Mouse (Mus musculus): ENCODE results near the gene Ttc17. TPM values are rescaled to one million over a fixed set of nuclear protein-coding genes. Genes with fewer than 3 reads are reported as not detected.

Gene Ttc17
- polyA plus RNA-seq (2015; fragmentation: Illumina TruSeq; extraction: RNeasy Lipid Tissue Mini Kit (QIAGEN cat#74804); ENCODE audit: insufficient read depth, low replicate concordance): 37.0 TPM

DNA sequence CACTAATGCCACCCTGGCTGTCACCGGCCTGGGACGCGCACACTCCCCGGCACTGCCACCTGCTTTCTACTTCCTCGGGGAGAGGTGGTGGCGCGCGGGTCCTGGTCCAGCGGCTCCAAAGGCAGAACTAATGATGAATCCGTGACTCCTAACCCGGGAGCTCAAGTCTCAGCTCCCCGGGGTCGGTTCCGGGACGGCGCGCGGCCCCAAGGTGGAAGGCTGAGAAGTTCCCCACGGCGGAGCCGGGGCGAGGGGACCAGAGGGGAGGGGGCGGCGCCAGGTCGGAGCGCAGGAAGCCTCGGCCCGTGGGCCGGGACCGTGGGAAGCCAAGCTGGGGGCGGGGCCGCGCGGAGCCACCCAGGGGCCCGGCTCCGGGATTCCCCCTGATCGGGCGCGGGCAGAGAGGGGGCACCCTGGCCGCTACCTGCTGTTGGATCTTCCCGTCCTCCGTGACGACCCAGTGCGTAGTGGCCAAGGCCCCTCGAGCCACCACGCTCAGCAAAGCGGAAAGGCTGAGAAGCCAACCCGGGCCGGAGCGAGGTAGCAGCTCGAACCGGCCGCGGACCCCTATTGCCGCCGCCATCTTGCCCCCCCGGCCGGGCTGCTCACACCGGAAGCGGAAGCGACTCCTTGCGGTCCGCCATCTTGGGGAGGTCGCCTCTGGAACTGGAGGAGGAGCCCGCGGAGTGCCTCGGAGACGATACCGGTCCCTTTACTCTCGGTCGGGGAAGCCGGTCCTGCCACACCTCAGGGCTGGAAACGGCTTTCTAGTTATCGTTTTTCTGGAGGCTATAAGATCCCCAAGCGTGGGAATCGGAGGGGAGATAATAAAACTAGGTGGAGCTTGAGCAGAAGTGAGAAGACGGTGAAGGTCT, at the start of gene Ttc17:
Gene Ttc17, minus strand, starts transcription at position 607 of the 875 bp plus-strand sequence.

Other genes starting within 250 kb of the Ttc17 start
- 77.2 TPM for gene Hsd17b12, start 248.7 kb downstream of the Ttc17 start, polyA plus RNA-seq (2015; fragmentation: Illumina TruSeq; extraction: RNeasy Lipid Tissue Mini Kit (QIAGEN cat#74804); ENCODE audit: insufficient read depth, low replicate concordance)
- 116 TPM for gene Api5, start 31.4 kb upstream of the Ttc17 start, polyA plus RNA-seq (2015; fragmentation: Illumina TruSeq; extraction: RNeasy Lipid Tissue Mini Kit (QIAGEN cat#74804); ENCODE audit: insufficient read depth, low replicate concordance)

Measured in spleen, adult 10 weeks (tissue).